ENCODE assay signal across 11 mouse cellular contexts in the genomic region with DNA sequence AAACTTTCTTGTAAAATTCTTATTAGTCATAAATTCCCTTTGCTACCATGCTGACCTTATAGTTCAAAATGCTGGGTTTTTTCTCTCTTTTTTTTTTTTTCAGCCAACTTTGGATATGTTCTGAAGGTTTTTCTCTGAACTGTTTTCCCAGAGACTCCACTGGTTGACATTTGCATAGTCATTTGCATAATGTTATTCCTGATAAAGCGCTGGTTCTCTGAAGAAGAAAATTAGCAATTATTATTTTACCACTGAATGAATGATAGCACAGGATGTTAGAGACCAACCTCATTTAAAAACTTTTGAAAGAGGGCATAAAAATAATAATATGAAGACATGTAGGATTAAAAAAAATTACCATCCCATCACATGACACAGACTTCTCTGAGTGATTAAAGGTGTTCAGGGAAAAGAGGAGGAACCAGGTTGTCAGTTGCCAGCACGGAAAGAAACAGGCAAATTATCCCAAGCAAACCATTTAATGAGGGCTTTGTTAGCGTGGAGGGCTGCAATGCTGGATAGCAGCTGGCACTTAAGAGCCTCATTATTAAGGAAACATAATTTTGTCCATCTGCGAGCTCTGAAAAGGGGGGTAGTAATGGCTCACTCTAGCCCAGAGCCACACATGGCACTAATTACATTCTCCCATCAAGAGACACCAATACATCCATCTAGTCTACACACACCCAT.
DNase-seq lines count a peak whose midpoint lies in the region; ATAC-seq and TF ChIP-seq lines count a peak whose summit lies in the region.
"Had no signal": no experiment of that assay in that cellular context is flagged by ENCODE, and none has a peak within 500 bp of the region (broad histone marks: within the 10 kb centered on the region; RNA-seq: fewer than 3 reads in every experiment).

No protein-coding gene starts in this region.

- no peaks in the 10 kb centered on the region for H3K27me3 ChIP-seq in embryonic facial prominence, embryonic 11.5 days (ENCODE audit: control insufficient read depth, insufficient read depth, low read length)
- H3K27me3 ChIP-seq in hindbrain, embryonic 12.5 days: no peaks in the 10 kb centered on the region
- no peaks in the 10 kb centered on the region for H3K27me3 ChIP-seq in midbrain, embryonic 13.5 days
- H3K27me3 ChIP-seq in cerebellum, adult 2 months (ENCODE audit: control insufficient read depth, insufficient read depth, low read length): no peaks in the 10 kb centered on the region

- H3K4me2 ChIP-seq in embryonic facial prominence, embryonic 11.5 days (ENCODE audit: low read depth, low read length): no peak overlapping the region
- peak overlapping the region; percentile 4; the same call in 1 of the 2 replicates for H3K4me2 ChIP-seq in hindbrain, embryonic 12.5 days (replicated peaks)
- 0 out of 2 replicates have a peak overlapping the region, but pooled peaks have one; percentile 17 for H3K4me2 ChIP-seq in midbrain, embryonic 13.5 days (replicated peaks)

- H3K4me1 ChIP-seq in embryonic facial prominence, embryonic 11.5 days (ENCODE audit: control insufficient read depth, insufficient read depth, low read length): no peaks in the 10 kb centered on the region
- H3K4me1 ChIP-seq in hindbrain, embryonic 12.5 days: peaks cover 6% of the 10 kb centered on the region
- H3K4me1 ChIP-seq in midbrain, embryonic 13.5 days (replicated peaks): peaks cover 18% of the 10 kb centered on the region
- no peaks in the 10 kb centered on the region for H3K4me1 ChIP-seq in cerebellum, adult 2 months (ENCODE audit: control insufficient read depth, insufficient read depth, low read length)

- H3K4me3 ChIP-seq in embryonic facial prominence, embryonic 11.5 days (ENCODE audit: low read depth, low read length): no peak overlapping the region
- no peak overlapping the region for H3K4me3 ChIP-seq in hindbrain, embryonic 12.5 days
- H3K4me3 ChIP-seq in midbrain, embryonic 13.5 days (replicated peaks): no peak overlapping the region
- H3K4me3 ChIP-seq in cerebellum, adult 2 months (replicated peaks; ENCODE audit: insufficient read depth, low read depth, low read length): no peak overlapping the region

- peak; percentile 46 for DNase-seq in Muller cell, postnatal 12 days (ENCODE audit: inconsistent ontology term)
- peak; percentile 69 for DNase-seq in embryonic facial prominence, embryonic 11.5 days (ENCODE audit: low spot score)
- no peak for DNase-seq in ovary, postnatal 10 days (ENCODE audit: low spot score)
- no peak for DNase-seq in spleen, adult 18-20 months
- no peak for DNase-seq in thymus, postnatal 10 days (ENCODE audit: low spot score in 2 of 2)
- DNase-seq in cerebellum, adult 2 months: no peak
- DNase-seq: cerebellum, adult 18-20 months; kidney, postnatal 10 days; liver had no signal

- ATAC-seq in embryonic facial prominence, embryonic 11.5 days (replicated peaks; ENCODE audit: insufficient number of reproducible peaks, low FRiP score, low TSS enrichment, low read depth): peak; percentile 95
- peak; percentile 96 for ATAC-seq in hindbrain, embryonic 12.5 days (ENCODE audit: low FRiP score)
- ATAC-seq in midbrain, embryonic 13.5 days: peak; percentile 96

- H3K9ac ChIP-seq in embryonic facial prominence, embryonic 11.5 days (replicated peaks; ENCODE audit: low read length): no peak overlapping the region
- H3K9ac ChIP-seq in hindbrain, embryonic 12.5 days: no peak overlapping the region
- H3K9ac ChIP-seq in midbrain, embryonic 13.5 days (replicated peaks): no peak overlapping the region

- TF ChIP-seq POLR2A in cerebellum, adult 2 months (IDR thresholded peaks at IDR 0.05; ENCODE audit: borderline replicate concordance, insufficient read depth, low read length): no peak

- TF ChIP-seq CTCF in cerebellum, adult 2 months (IDR thresholded peaks at IDR 0.05; ENCODE audit: borderline replicate concordance, insufficient read depth, low read depth, low read length): no peak

- 16% methylated on average over 4 of the region's 4 CpGs for WGBS in embryonic facial prominence, embryonic 11.5 days
- 12% methylated on average over 4 of the region's 4 CpGs for WGBS in hindbrain, embryonic 12.5 days
- 9% methylated on average over 4 of the region's 4 CpGs for WGBS in midbrain, embryonic 13.5 days
- WGBS in cerebellum, adult 2 months: 50% methylated on average over 4 of the region's 4 CpGs

- no peak overlapping the region for H3K27ac ChIP-seq in embryonic facial prominence, embryonic 11.5 days (replicated peaks; ENCODE audit: low read depth, low read length)
- H3K27ac ChIP-seq in hindbrain, embryonic 12.5 days: peak overlapping the region; percentile 55; the same call in 1 of the 2 replicates
- peak overlapping the region; percentile 78 for H3K27ac ChIP-seq in midbrain, embryonic 13.5 days
- no peak overlapping the region for H3K27ac ChIP-seq in cerebellum, adult 2 months (ENCODE audit: insufficient read depth, low read length)

- H3K36me3 ChIP-seq in embryonic facial prominence, embryonic 11.5 days (replicated peaks; ENCODE audit: control insufficient read depth, insufficient read depth, low read depth, low read length): no peaks in the 10 kb centered on the region
- H3K36me3 ChIP-seq in hindbrain, embryonic 12.5 days: no peaks in the 10 kb centered on the region
- H3K36me3 ChIP-seq in midbrain, embryonic 13.5 days: no peaks in the 10 kb centered on the region

- no peaks in the 10 kb centered on the region for H3K9me3 ChIP-seq in embryonic facial prominence, embryonic 11.5 days (replicated peaks; ENCODE audit: control insufficient read depth, low read length)
- H3K9me3 ChIP-seq in hindbrain, embryonic 12.5 days (replicated peaks): no peaks in the 10 kb centered on the region
- no peaks in the 10 kb centered on the region for H3K9me3 ChIP-seq in midbrain, embryonic 13.5 days

Comparison
In these comparisons a context has a peak if more than half of its experiments do, and no peak if none do; other contexts are left out.
1. DNase-seq: peak in Muller cell, postnatal 12 days (single experiment) and embryonic facial prominence, embryonic 11.5 days (single experiment); none in ovary, postnatal 10 days (single experiment), spleen, adult 18-20 months (0 of 2), thymus, postnatal 10 days (0 of 2) and cerebellum, adult 2 months (0 of 2).
2. H3K27ac ChIP-seq: peak in hindbrain, embryonic 12.5 days (single experiment) and midbrain, embryonic 13.5 days (single experiment); none in embryonic facial prominence, embryonic 11.5 days (single experiment) and cerebellum, adult 2 months (single experiment).
3. Peak in every context shown above with its lines, with median percentiles within 50 percentile points of each other: ATAC-seq.